Mouse (Mus musculus) embryonic fibroblast, embryonic 13.5 days (primary cell): ENCODE data around the gene Pcsk4.

Experiments used
- CTCF ChIP-seq: IDR thresholded peaks from 2 replicates; pipeline ENCODE4 v1.5.1; 2011; ENCODE audit warnings: mild to moderate bottlenecking, control low read depth, low read length, moderate library complexity, borderline replicate concordance; ENCODE audit not compliant: insufficient read depth
- POLR2A ChIP-seq: IDR thresholded peaks from 2 replicates; pipeline ENCODE4 v1.6.1; 2011; ENCODE audit warnings: low read depth, mild to moderate bottlenecking, control low read depth, low read length, moderate library complexity

DNA sequence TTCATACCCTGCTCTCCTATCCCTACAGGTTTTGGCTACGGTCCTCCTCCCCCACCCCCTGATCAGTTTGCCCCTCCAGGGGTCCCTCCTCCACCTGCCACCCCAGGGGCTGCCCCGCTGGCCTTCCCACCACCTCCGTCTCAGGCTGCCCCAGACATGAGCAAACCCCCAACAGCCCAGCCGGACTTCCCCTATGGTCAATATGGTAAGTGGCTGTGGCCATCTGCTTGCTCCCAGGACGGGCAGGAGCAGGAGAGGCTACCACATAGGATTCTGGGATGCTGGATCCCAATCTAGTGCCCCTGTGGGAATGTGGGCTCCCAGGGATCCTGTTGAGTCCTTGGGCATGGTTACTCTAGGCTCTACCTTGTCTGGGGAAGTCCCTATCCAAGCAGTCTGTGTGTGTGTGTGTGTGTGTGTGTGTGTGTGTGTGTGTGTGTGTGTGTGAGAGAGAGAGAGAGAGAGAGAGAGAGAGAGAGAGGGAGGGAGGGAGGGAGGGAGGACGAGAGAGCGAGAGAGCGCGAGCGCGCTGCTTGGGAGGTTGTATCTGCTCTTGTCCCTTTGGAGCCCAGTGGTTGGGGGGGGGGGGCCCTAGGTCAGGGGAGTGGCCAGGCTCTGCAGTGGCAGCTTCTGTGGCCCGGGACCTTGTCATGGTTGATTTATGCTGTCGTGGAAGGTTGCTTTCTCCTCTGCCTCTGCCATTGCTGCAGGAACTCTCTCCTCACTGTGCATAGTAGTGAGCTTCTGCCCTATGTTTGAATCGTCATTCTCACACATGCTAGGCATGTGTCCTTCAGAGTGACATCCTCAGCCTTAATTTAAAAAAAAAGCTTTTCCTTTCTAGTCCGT is 43.9 kb downstream of the Pcsk4 start:
- no peak for TF ChIP-seq CTCF
- TF ChIP-seq POLR2A, result no peak
